ENCODE assay signal across 16 mouse cellular contexts in genomic region chr15:36334436-36335113, GRCm38 (mm10).
A peak's percentile ranks its signal among the peaks of the same experiment; 100 is the strongest.
DNase-seq lines count a peak whose midpoint lies in the region; ATAC-seq and TF ChIP-seq lines count a peak whose summit lies in the region.
"Had no signal": no experiment of that assay in that cellular context is flagged by ENCODE, and none has a peak within 500 bp of the region (broad histone marks: within the 10 kb centered on the region; RNA-seq: fewer than 3 reads in every experiment).

No protein-coding gene starts in this region.

- 71% methylated on average over 9 of the region's 9 CpGs for WGBS in kidney, adult 2 months
- whole genome bisulfite sequencing in lung, embryonic 16.5 days, result 68% methylated on average over 9 of the region's 9 CpGs

- no peaks in the 10 kb centered on the region for H3K9me3 ChIP-seq in lung, embryonic 16.5 days (ENCODE audit: control insufficient read depth, low read length)
- H3K9me3 ChIP-seq: embryonic facial prominence, embryonic 12.5 days; heart, embryonic 13.5 days; hindbrain, embryonic 10.5 days; liver, embryonic 15.5 days; midbrain, embryonic 12.5 days had no signal

- no peak for TF ChIP-seq POLR2A in kidney, adult 2 months (IDR thresholded peaks at IDR 0.05; ENCODE audit: low read depth, low read length)

- peak; percentile 33 for DNase-seq in kidney, adult 2 months
- DNase-seq in kidney, adult 11 months, result no peak
- DNase-seq in lung, postnatal 25 days (ENCODE audit: low spot score), result no peak
- peak; percentile 66 to 80 for DNase-seq in adrenal gland, postnatal 36 days
- no peak for DNase-seq in cerebellum, adult 9-11 months
- no peak for DNase-seq in spleen, adult 18-20 months
- DNase-seq: gastrocnemius, postnatal 25 days; thymus, postnatal 4 days had no signal

- no peaks in the 10 kb centered on the region for H3K4me1 ChIP-seq in kidney, adult 2 months (ENCODE audit: control insufficient read depth, insufficient read depth, low read length)
- peaks cover 11% of the 10 kb centered on the region for H3K4me1 ChIP-seq in lung, embryonic 16.5 days (replicated peaks; ENCODE audit: control insufficient read depth, insufficient read depth, low read length)
- H3K4me1 ChIP-seq: embryonic facial prominence, embryonic 12.5 days; hindbrain, embryonic 10.5 days; midbrain, embryonic 12.5 days had no signal

- no peak for TF ChIP-seq CTCF in kidney, adult 2 months (conservative IDR thresholded peaks at IDR 0.05; ENCODE audit: insufficient read depth, insufficient read length, low read depth, low read length)

- H3K9ac ChIP-seq in lung, embryonic 16.5 days (ENCODE audit: low read length), result no peak overlapping the region
- H3K9ac ChIP-seq: embryonic facial prominence, embryonic 12.5 days; heart, embryonic 13.5 days; liver, embryonic 15.5 days; midbrain, embryonic 12.5 days had no signal

- no peak for ATAC-seq in lung, embryonic 16.5 days (ENCODE audit: low read depth)
- ATAC-seq in megakaryocyte, adult 5-6 weeks (ENCODE audit: poor library complexity, severe bottlenecking), result peak; percentile 18; the same call in 1 of the 2 replicates

- H3K27ac ChIP-seq in kidney, adult 2 months (ENCODE audit: insufficient read depth, low read depth, low read length), result peak overlapping the region; percentile 47; the same call in 1 of the 2 replicates
- peak overlapping the region; percentile 52; the same call in 1 of the 2 replicates for H3K27ac ChIP-seq in lung, embryonic 16.5 days (ENCODE audit: low read length)
- H3K27ac ChIP-seq: embryonic facial prominence, embryonic 12.5 days; heart, embryonic 13.5 days; hindbrain, embryonic 10.5 days; kidney, postnatal 0 days; liver, embryonic 15.5 days; midbrain, embryonic 12.5 days had no signal

- H3K4me2 ChIP-seq in lung, embryonic 16.5 days (ENCODE audit: low read depth, low read length), result no peak overlapping the region
- H3K4me2 ChIP-seq: embryonic facial prominence, embryonic 12.5 days; heart, embryonic 13.5 days; liver, embryonic 15.5 days; midbrain, embryonic 12.5 days had no signal

- no peak overlapping the region for H3K4me3 ChIP-seq in kidney, adult 2 months (ENCODE audit: insufficient read depth, low read depth, low read length)
- no peak overlapping the region for H3K4me3 ChIP-seq in lung, embryonic 16.5 days (ENCODE audit: low read length)
- H3K4me3 ChIP-seq: embryonic facial prominence, embryonic 12.5 days; heart, embryonic 13.5 days; hindbrain, embryonic 10.5 days; liver, embryonic 15.5 days; midbrain, embryonic 12.5 days had no signal

- no peaks in the 10 kb centered on the region; the same call in 1 of the 2 replicates for H3K27me3 ChIP-seq in kidney, adult 2 months (replicated peaks; ENCODE audit: control insufficient read depth, insufficient read depth, low read length)
- no peaks in the 10 kb centered on the region for H3K27me3 ChIP-seq in lung, embryonic 16.5 days (ENCODE audit: control insufficient read depth, insufficient read depth, low read depth, low read length)
- H3K27me3 ChIP-seq: embryonic facial prominence, embryonic 12.5 days; heart, embryonic 13.5 days; midbrain, embryonic 12.5 days had no signal

- no peaks in the 10 kb centered on the region for H3K36me3 ChIP-seq in kidney, adult 2 months (ENCODE audit: control insufficient read depth, insufficient read depth, low read length)
- no peaks in the 10 kb centered on the region for H3K36me3 ChIP-seq in lung, embryonic 16.5 days (ENCODE audit: control insufficient read depth, insufficient read depth, low read length)
- H3K36me3 ChIP-seq: embryonic facial prominence, embryonic 12.5 days; heart, embryonic 13.5 days; hindbrain, embryonic 10.5 days; liver, embryonic 15.5 days; midbrain, embryonic 12.5 days had no signal

Comparison
In these comparisons a context has a peak if more than half of its experiments do, and no peak if none do; other contexts are left out.
1. DNase-seq: peak in kidney, adult 2 months (single experiment) and adrenal gland, postnatal 36 days (2 of 2); none in kidney, adult 11 months (single experiment), lung, postnatal 25 days (single experiment), cerebellum, adult 9-11 months (single experiment) and spleen, adult 18-20 months (0 of 2).